Mouse (Mus musculus) cerebellum, adult 11-12 months (tissue): ENCODE results near the gene Col4a1.

Experiments used
- DNase-seq: peaks from one replicate; pipeline ENCODE4 v3.0.0; 2022

Col4a1 gene

DNA sequence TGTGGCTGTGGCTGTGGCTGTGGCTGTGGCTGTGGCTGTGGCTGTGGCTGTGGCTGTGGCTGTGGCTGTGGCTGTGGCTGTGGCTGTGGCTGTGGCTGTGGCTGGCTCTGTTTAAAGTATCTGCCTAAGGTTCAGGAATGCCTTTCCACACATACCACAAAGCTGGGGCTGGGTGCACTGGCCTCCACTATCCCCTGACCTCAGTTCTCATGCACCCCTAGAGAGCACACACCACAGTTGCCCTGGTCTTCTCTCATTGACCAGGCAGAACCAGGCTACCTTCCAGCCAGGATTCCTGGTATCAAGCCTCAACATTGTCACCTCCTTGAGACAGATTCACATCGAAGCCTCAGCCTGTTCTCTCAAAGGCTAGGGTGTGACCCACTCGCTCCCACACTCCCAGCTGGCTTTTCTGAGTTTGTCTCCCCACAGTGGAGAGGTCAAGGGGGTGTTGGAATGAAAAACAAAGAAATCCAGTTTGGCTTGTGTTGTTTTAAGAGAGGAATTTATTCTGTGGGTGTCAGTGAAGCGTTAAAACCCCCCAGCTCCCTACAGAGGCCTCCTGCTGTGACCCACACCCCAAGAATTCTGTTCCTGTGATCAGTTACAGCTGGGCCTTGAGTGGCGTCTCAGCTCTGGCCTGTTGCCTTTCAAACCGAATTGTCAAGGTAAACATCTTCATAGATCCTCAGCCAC, 15.2 kb upstream of the Col4a1 start:
- no peak for DNase-seq

DNA sequence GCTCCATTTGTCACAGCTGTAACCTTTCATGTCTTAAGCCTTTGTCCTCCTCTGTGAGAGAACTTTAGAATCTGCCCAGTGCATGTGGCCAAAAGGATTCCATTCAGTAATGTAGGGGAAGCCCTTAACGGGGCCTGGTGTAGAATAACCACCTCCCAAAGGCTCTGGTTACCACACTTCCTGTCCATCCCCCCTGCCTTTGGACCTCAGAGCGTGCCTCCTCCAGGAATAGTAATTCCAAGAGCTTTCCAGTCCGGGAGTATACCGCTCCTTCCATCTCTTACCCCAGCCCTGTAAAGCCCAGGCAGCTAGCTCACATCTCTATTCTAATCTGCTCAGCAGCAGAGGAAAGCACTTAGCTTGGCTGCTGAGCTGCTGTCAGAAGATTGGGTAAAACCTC, 14.7 kb upstream of the Col4a1 start:
- DNase-seq: no peak

DNA sequence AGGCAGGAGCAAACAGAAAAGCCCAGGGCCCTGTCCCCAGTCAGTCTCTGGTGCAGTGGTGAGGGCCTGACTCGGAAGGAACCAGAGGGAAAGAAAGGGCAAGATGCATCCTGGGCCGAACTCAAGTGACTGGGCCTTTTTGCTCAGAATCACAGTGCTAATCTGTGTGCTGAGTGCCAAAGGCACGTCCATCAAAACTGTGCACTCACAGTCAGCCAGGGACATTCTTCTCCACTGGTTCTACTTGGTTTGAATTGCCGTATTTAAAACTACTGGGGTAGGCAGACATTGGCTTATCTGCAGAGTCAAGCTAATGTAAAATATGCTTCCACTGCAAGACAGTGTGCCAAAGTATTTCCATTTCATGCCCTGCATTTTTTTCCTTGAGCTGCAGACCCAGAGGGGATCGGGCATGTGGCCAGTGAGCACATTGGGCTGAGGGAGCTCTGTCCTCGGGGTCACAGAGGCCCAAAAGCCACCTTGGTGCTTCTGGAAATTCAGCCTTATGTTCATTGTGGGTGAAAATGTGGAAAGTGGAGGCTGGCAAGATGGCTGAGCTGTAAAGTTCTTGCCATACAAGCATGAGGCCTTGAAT, 12.3 kb upstream of the Col4a1 start:
- no peak for DNase-seq

DNA sequence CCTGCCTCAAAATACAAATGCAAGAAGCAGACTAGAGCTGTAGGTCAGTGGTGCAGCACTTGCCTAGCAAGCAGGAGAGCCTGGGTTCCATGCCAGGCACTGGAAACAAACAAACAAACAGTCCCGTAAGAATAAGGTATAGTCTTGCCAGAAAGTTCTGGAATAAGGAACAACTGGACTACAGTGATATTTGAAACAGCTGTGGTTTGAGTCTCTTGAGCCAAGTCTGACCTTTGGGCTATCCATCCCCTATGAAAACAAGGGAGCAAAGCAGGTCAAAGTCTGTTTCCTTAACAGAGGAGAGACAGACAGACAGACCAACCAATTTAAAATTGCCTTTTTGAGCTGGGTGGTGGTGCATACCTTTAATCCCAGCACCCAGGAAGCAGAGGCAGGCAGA, 11.1 kb upstream of the Col4a1 start:
- no peak for DNase-seq

DNA sequence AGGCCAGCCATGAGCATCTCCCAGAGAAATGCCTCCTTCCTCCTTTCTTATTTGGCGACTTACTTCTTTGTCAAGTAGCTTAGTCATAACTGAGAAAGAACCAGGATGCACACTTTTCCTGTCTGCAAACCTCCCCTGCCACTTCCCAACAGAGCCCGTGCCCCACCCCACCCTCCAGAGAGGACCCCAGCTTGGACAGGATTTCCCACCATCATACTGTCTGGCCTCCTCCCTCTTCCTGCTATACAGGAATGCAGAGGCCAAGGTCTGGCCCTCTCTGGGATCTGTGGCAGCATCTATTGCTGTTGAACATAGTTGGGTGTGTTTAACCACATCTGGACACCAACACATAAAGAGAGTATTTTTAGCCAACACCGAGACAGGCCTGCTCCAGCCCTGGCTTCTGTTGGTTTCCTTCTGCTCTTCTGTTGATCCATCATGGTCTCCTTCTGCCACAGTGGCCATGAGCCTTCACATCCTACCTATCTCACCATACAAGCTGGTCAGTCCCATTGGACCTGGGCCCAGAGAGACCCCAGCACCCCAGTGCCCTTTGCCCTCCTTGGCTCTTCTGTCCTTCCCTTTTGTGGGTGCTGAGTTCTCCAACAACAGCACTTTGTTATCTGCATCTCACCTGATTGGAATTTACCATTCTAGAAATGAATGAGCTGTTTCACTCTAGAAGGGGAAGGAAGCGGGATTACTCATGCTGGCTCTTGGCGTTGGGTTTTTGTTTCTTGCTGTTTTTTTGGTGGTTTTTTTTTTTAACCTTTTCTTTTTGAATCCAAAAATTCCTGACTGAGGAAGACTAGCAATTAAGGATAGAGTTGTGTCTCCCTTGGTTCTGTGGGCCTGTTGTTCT, 10.3 kb upstream of the Col4a1 start:
- no peak for DNase-seq

DNA sequence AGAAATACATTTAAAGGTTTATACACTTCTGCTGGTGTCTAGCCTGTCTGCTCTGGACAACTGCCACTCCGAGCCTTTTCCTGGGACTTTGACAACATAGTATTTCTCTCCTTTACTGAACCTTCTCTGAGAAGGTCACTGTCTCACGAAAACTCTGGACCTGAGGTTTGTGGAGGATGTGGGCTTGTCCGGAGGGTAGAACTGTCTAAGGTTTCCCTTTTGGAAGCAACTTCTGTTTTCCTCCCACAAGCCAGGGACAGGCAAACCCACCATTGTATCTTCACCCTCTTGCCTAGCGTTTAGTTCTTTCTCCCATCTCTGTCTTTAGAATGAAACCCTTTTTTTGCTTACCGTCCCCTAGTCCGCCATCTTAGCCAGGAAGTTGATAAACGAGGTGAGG, 9.2 kb upstream of the Col4a1 start:
- DNase-seq: no peak

DNA sequence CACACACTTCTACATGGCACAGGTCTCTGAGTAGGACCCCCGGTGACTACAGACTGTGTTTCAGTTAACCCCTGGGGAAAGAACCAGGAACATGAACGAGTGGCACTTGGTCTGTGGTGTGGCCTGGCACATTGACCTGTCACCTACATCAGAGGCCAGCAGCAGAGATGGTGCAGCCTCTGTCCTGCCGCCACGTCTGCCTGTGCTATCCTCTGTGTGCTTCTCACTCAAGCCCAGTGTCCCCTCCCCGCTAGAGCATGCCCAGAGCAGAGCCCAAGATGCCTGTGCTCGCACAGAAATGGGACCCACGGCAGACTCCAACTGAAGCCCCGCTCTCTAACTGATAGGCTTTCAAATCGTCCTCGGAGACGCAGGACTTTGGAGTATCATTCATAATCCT, 6.8 kb upstream of the Col4a1 start:
- no peak for DNase-seq

DNA sequence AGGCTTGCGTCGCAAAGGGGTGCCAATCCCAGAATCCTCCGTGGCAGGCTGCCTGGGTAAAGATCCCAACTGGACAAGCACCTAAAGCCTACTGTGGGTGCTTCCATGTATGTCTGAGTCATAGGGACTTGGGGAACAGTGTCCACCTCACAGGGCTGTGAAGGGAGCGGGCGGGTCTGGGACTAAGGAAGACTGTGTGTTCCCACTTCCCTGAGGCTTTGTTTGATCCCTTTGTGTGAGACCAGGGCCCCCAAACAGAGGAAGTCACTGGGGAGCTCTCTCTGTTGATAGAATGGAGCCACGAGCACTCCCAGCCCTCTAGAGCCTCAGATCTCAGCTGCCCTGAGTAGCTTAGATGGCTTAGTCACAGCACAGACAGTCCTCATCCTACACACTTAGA, 3.5 kb upstream of the Col4a1 start:
- DNase-seq: no peak

DNA sequence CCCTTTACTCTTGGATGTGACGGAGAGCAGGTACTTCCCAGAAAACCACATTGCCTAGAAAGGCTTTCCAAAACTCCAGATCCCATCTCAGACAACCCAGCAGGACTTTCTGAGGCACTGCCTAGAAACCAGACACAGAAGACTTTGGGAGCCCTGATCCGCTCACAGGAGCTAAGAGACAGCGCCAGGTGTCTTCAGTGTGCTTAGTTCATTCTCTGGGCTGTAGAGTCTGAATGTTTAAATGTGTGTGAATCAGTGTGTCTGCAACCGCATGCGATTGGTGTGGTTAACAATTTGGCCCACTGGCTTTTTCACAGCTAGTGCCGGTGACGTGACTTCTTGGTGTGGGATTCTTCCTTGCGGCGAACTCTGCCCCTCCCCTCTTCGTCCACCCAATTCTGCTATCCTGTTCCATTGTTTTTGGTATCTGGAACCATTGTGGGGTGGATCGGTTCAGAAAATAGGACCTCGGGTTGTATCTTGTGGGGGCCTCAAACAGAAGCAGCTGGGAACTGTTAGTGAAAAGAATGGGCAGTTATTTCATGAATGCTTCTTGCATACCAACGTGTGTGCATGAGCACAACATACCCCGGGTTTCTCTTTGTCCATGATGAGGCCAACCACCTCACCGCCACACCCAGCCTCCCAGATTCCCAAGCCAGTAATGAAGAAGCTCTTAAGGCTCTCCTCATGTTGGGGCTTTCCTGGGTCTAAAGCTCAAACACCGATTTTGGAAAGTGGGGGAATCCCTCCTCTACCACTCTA, 2.7 kb upstream of the Col4a1 start:
- no peak for DNase-seq

DNA sequence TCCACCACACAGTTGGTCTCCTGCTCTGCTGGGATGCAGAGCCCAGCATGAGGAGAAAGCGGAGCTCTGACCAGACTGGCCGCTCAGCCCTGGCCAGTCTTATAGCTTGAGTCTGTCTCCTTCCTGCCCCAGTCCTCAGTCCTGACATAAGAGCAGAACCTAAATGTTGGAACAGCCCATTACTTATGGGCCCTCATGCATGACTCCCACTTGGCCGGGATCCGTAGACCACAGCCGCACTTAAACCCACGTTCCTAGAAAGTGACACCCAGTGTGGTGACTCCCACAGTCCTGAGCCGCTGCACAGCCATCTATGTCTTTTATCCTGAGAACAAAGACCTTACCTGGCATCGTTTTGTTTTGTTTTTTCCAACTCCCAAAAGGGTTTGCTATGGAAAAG, 2.0 kb upstream of the Col4a1 start:
- no peak for DNase-seq

DNA sequence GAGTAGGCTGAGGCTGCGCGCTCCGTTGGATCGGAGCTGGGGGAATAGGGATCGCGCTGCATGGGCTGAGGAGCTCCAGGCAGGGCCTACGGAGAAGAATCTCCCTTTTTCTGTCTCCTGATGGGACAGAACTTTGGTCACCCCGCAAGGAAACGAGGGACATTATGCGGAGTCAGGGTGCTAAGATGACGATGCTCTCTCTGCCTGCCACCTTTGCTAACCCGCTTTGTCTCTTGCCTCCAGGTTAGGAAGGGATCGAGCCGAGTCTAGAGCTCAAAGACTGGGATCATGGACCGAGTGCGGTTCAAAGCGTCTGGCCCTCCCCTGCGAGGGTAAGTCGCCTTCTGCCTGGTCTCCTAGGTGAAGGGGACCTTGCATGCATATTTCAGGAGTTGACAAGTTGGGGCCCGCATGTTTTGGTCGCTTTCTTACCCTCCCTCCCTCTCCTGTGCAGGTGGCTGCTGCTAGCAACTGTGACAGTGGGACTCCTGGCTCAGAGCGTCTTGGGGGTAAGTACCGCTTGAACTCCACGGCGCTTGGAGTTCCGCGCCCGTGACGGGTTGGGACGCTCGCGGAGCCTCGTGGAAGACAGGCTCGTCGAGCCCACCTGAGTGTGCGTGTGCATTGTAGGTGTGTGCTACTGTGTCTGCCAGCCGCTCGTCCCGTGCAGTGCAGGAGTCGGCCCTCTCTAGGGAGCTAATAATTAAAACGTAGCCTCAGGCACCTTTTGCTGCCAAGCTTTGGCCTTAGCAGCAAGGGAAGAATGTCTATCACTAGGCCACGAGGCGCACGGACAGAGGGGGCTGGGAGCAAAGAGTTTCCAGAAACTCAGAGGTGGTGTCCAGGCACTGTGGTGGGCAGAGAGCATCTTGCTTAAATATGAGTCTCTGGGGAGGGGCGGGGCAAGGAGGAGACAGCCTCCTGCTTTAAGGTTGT, 818 bp upstream of the Col4a1 start:
- DNase-seq: no peak

DNA sequence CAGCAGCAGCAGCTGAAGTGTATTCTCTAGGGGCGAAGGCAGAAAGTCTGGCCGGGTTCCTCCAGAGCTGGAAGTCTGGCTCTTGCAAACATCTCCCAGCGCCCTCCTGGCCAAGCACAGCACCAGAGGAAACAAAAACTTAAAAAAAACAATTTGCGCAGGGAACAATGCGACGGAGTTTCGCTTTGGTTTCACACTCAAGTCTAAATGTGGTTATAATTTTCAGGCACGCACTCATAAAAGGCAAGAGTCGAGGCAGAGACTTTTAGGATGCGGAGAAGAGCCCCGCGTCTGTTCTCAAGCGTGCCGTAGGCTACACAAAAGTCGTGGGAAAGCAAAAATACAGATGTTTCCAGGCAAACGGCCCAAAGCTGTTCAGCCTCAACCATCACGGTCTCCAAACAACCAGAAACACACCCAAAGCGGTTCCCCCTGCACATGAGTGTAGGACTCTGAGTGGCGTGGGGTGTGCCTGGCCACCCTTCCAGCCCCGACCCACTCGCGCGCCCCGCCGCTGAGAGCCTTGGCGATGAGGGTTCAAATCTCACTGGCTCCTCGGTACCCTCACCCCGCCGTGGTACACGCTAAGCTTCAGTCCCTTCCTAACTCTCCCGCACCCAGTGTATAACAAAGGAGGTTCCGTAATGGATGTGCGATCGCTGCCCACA, 811 bp downstream of the Col4a1 start:
- no peak for DNase-seq

DNA sequence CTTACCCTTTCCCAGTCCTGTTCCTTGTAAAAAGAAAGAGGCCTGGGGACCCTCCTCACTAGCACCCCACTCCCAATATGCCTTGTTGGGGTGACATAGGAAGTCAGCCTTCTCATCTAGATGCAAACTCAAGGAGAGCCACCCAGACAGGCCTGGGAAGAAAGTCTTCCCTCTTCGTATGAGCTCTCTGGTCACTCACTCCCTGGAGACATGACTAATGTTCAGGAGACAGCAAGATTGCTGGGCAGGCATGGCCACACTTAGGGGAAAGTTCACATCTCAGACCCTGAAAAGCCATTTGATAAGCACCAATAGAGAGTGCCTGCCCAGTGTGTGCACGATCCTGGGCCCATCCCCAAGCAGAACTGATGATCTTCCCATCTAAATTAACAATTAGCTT, 2.6 kb downstream of the Col4a1 start:
- no peak for DNase-seq

DNA sequence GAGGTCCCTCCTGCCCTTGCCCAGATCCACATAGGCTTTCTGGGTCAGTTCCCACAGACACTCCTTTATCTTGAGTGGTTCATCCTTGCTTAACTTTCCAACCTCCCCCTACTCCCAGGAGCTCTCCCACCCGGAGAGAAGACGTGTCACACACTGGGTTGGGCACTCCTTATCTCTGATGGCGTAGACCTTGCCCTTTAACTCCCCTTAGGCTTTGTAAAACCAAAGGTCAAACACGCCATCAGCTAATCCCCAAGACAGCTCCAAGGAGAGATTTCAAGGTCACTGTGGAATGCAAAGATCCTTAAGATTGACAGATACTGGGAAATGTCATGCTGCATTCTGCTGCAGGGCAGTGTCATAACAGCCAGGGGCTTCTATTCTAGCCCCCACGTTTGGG, 3.4 kb downstream of the Col4a1 start:
- DNase-seq: no peak

DNA sequence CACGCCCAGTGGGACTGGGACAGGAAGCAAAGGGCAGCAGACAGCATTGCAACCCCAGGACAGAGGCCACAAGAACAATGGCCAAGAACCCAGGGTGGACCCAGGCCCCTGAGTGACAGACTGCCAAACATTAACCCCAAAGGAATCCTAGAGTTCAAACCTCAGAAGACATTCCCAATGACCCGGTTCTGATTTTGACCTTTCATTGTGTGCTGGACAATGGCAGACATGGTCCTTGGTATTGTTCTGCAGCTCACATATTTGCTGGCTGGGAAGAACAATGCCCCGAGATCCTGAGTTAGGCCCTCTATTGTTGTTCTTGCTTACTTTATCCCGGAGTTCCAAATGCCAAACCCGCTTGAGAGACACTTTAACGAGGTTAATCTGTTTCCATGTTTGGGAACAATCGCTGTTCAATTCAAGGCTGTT, 4.0 kb downstream of the Col4a1 start:
- DNase-seq: no peak

DNA sequence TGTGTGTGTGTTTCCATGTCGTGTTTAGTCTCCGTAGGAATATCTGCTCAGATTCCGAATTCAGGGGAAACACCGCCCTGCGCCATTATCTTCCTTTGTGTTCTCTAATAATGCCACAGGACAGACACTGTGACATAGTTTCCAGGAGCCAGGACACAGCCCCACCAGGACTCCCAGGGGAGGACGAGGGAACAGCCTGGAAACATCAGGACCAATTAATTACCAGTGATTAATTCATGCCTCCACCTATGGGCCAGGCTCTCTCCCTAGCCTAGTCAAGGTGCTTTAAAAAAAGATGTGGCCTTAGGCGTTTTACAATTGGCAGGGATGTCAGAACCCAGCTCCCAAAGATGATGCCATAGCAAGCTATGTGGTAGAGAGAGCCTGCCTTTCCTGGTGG, 5.2 kb downstream of the Col4a1 start:
- DNase-seq: no peak

DNA sequence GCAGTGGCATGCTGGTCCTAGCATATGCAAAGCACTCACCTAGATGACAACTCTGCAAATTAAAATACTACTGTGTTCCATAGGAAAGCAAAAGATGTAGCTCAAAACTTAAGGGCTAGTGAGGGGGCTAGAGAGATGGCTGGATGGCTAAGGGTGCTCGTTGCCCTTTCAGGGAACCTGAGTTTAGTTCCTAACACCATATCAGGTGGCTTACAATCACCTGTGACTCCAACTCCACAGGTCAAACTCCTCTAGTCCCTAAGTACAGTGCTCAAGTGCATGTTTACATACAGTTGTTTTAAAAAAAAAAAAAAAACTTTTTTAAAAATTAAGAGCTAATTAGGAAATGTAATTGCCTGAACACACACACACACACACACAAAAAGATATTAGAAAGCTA, 7.1 kb downstream of the Col4a1 start:
- DNase-seq: no peak

DNA sequence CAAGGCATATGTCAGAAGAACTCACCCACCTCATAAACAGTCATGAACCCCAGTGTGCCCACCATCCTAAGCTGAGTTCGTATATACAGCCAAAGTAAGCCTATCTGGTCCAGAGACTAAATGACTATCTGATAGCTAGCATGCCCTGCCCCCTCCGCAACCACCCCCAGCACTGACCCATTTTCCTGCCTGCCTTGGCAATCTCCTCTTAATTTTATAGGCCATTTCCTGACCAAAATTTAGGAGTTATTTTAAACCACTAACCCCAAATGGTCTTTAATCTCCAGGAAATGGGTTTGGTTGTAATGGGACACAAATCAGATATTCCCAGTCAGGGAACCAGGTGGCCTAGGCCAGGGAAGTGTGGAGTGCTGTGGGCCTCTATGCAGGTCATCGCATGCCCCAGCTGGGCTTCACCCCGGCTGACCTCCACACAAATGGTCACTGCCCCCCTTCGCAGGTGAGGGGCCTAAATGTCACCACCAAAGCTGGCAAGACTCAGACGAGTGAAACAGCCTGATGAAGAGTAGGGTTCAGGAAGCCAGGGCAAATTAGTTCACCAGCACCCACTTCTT, 8.5 kb downstream of the Col4a1 start:
- no peak for DNase-seq

DNA sequence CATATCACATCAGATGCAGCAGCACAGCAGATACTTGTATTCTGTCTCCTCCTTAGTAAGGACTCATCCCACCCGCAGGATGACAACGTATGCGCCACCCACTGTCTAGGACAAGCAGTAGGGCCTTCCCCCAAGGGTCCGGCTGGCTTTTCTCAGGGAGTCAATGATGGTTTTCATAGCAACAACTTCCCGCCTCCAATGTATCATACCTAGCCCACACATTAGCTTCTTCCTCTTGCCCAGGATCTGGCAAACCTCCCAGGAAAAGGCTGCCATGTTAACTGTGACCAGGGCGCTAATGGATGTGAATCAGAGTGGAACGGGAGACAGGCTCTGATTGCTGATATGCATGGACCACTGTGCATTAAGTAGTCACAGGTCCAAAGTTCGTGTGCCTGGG, 12.2 kb downstream of the Col4a1 start:
- no peak for DNase-seq

DNA sequence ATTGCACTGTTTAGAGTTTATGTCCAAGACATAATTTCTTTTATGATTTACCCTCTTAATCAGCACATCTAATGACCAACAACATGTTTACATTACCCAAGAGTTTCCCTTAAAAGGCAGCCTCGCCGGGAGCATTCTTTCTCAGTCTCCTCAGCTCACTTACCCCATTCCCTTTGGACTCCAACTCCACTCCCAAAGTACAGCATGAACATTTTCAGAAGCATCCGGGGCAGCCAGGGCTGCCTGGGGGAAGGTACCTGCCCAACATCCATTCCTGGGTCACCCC, 13.4 kb downstream of the Col4a1 start:
- DNase-seq: no peak

DNA sequence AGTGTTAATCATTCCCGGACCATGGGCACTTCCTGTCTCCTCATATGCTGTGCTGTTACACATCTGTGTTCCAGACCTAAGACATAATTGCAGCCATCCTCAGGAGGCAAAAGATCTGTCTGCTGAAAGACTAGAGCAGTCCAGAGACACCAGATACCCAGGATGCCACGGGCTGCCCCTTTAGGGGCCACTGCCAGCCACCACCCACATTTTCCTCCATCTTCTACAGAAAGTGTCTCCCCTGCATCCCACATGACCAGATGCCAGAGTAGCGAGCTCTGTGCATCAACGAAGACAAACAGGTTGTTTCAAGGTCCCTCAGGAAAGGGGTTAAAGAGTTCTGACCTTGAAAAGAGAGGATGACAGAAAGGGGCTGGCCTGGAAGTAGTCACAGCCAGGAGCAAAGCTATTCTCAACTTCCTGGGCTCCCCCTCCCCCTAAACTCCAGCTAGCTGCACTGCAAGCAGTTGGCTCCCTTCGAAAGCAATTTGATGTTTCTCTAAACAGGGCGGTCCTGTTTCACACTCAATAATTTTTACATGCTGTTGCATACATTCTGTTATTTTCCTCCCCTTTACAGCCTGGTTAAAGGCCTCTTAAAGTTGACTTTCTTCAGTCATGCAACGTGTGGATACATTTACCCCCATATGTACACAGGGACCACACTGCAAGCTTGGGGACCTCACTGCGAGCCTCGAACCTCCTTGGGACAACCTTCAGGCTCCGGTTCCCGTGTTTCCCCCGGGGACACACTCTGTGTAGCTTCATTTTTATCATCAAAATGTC, 13.9 kb downstream of the Col4a1 start:
- no peak for DNase-seq
